Mouse (Mus musculus): ENCODE results near the gene Pacsin2. TPM values are rescaled to one million over a fixed set of nuclear protein-coding genes. Genes with fewer than 3 reads are reported as not detected.

Gene Pacsin2
- polyA plus RNA-seq, 1 experiment: 73.5 TPM

GRCm38 (mm10) chr15:83451621-83452210, 12.7 kb downstream of the Pacsin2 start:
- Histone ChIP-seq H3K4me3 (ENCODE audit: low read depth, low read length) (no peak overlapping the region), H3K36me3 (ENCODE audit: control insufficient read depth, insufficient read depth, low read length) (no peaks in the 10 kb centered on the region), H3K27me3 (ENCODE audit: control insufficient read depth, insufficient read depth, low read length) (no peaks in the 10 kb centered on the region), H3K27ac (ENCODE audit: insufficient read depth, low read depth, low read length) (peak overlapping the region; percentile 99), H3K4me1 (ENCODE audit: control insufficient read depth, insufficient read depth, insufficient read length, low read length) (peaks cover 65% of the 10 kb centered on the region)
- TF ChIP-seq CTCF (IDR thresholded peaks at IDR 0.05; ENCODE audit: extremely low read depth, insufficient read length, insufficient replicate concordance, low read depth, low read length): no peak
- WGBS: 14% methylated on average over 7 of the region's 7 CpGs

GRCm38 (mm10) chr15:83450007-83450406, 14.4 kb downstream of the Pacsin2 start:
- no peaks in the 10 kb centered on the region for H3K36me3 ChIP-seq (ENCODE audit: control insufficient read depth, insufficient read depth, low read length)
- 100% methylated on average over 2 of the region's 2 CpGs for WGBS
- no peak for TF ChIP-seq CTCF (IDR thresholded peaks at IDR 0.05; ENCODE audit: extremely low read depth, insufficient read length, insufficient replicate concordance, low read depth, low read length)
- no peak for TF ChIP-seq POLR2A (IDR thresholded peaks at IDR 0.05; ENCODE audit: low read depth, low read length)
- no peaks in the 10 kb centered on the region for H3K27me3 ChIP-seq (ENCODE audit: control insufficient read depth, insufficient read depth, low read length)
- no peak overlapping the region for H3K4me3 ChIP-seq (ENCODE audit: low read depth, low read length)
- H3K4me1 ChIP-seq (ENCODE audit: control insufficient read depth, insufficient read depth, insufficient read length, low read length): peaks cover 64% of the 10 kb centered on the region
- no peak overlapping the region for H3K27ac ChIP-seq (ENCODE audit: insufficient read depth, low read depth, low read length)

GRCm38 (mm10) chr15:83448646-83449045, 15.8 kb downstream of the Pacsin2 start:
- WGBS: 37% methylated on average over 5 of the region's 5 CpGs

GRCm38 (mm10) chr15:83447791-83448544, 16.4 kb downstream of the Pacsin2 start:
- Histone ChIP-seq H3K4me3 (ENCODE audit: low read depth, low read length) (no peak overlapping the region), H3K27me3 (ENCODE audit: control insufficient read depth, insufficient read depth, low read length) (no peaks in the 10 kb centered on the region), H3K36me3 (ENCODE audit: control insufficient read depth, insufficient read depth, low read length) (no peaks in the 10 kb centered on the region), H3K4me1 (ENCODE audit: control insufficient read depth, insufficient read depth, insufficient read length, low read length) (peaks cover 62% of the 10 kb centered on the region), H3K27ac (ENCODE audit: insufficient read depth, low read depth, low read length) (peak overlapping the region; percentile 72)
- TF ChIP-seq POLR2A (IDR thresholded peaks at IDR 0.05; ENCODE audit: low read depth, low read length) (no peak), CTCF (IDR thresholded peaks at IDR 0.05; ENCODE audit: extremely low read depth, insufficient read length, insufficient replicate concordance, low read depth, low read length) (no peak)
- WGBS: 24% methylated on average over 10 of the region's 10 CpGs

More at GRCm38 (mm10) chr15:83448646-83449045, 15.8 kb downstream of the Pacsin2 start:
- TF ChIP-seq POLR2A (IDR thresholded peaks at IDR 0.05; ENCODE audit: low read depth, low read length) (no peak), CTCF (IDR thresholded peaks at IDR 0.05; ENCODE audit: extremely low read depth, insufficient read length, insufficient replicate concordance, low read depth, low read length) (no peak)
- Histone ChIP-seq H3K4me1 (ENCODE audit: control insufficient read depth, insufficient read depth, insufficient read length, low read length) (peaks cover 62% of the 10 kb centered on the region), H3K27ac (ENCODE audit: insufficient read depth, low read depth, low read length) (peak overlapping the region; percentile 72), H3K27me3 (ENCODE audit: control insufficient read depth, insufficient read depth, low read length) (no peaks in the 10 kb centered on the region), H3K4me3 (ENCODE audit: low read depth, low read length) (no peak overlapping the region), H3K36me3 (ENCODE audit: control insufficient read depth, insufficient read depth, low read length) (no peaks in the 10 kb centered on the region)

- Histone ChIP-seq H3K4me1 (ENCODE audit: control insufficient read depth, insufficient read depth, insufficient read length, low read length) (peaks cover 55% of the 10 kb centered on the region), H3K27ac (ENCODE audit: insufficient read depth, low read depth, low read length) (no peak overlapping the region), H3K4me3 (ENCODE audit: low read depth, low read length) (no peak overlapping the region), H3K27me3 (ENCODE audit: control insufficient read depth, insufficient read depth, low read length) (no peaks in the 10 kb centered on the region), H3K36me3 (ENCODE audit: control insufficient read depth, insufficient read depth, low read length) (no peaks in the 10 kb centered on the region)
- no peak for TF ChIP-seq POLR2A (IDR thresholded peaks at IDR 0.05; ENCODE audit: low read depth, low read length)
- TF ChIP-seq CTCF (IDR thresholded peaks at IDR 0.05; ENCODE audit: extremely low read depth, insufficient read length, insufficient replicate concordance, low read depth, low read length): no peak
- WGBS: 78% methylated on average over 2 of the region's 2 CpGs
Measured at GRCm38 (mm10) chr15:83445908-83446307, 18.5 kb downstream of the Pacsin2 start.

- Histone ChIP-seq H3K27ac (ENCODE audit: insufficient read depth, low read depth, low read length) (no peak overlapping the region), H3K36me3 (ENCODE audit: control insufficient read depth, insufficient read depth, low read length) (no peaks in the 10 kb centered on the region), H3K27me3 (ENCODE audit: control insufficient read depth, insufficient read depth, low read length) (no peaks in the 10 kb centered on the region), H3K4me1 (ENCODE audit: control insufficient read depth, insufficient read depth, insufficient read length, low read length) (peaks cover 54% of the 10 kb centered on the region), H3K4me3 (ENCODE audit: low read depth, low read length) (no peak overlapping the region)
- TF ChIP-seq POLR2A (IDR thresholded peaks at IDR 0.05; ENCODE audit: low read depth, low read length) (no peak), CTCF (IDR thresholded peaks at IDR 0.05; ENCODE audit: extremely low read depth, insufficient read length, insufficient replicate concordance, low read depth, low read length) (no peak)
- 86% methylated on average over 5 of the region's 5 CpGs for WGBS
Measured at GRCm38 (mm10) chr15:83445383-83445782, 19.0 kb downstream of the Pacsin2 start.

GRCm38 (mm10) chr15:83444425-83444824, 20.0 kb downstream of the Pacsin2 start:
- 25% methylated on average over 6 of the region's 6 CpGs for WGBS
- no peaks in the 10 kb centered on the region for H3K36me3 ChIP-seq (ENCODE audit: control insufficient read depth, insufficient read depth, low read length)
- peak overlapping the region; percentile 68 for H3K27ac ChIP-seq (ENCODE audit: insufficient read depth, low read depth, low read length)
- H3K4me1 ChIP-seq (ENCODE audit: control insufficient read depth, insufficient read depth, insufficient read length, low read length): peaks cover 46% of the 10 kb centered on the region
- no peak overlapping the region for H3K4me3 ChIP-seq (ENCODE audit: low read depth, low read length)
- no peaks in the 10 kb centered on the region for H3K27me3 ChIP-seq (ENCODE audit: control insufficient read depth, insufficient read depth, low read length)
- TF ChIP-seq POLR2A (IDR thresholded peaks at IDR 0.05; ENCODE audit: low read depth, low read length) (no peak), CTCF (IDR thresholded peaks at IDR 0.05; ENCODE audit: extremely low read depth, insufficient read length, insufficient replicate concordance, low read depth, low read length) (no peak)
